Mouse (Mus musculus) bone marrow macrophage, adult 2 months (primary cell): ENCODE data around the gene Phf7. TPM values are rescaled to one million over a fixed set of nuclear protein-coding genes. Genes with fewer than 3 reads are reported as not detected.

Source experiments
- H3K27ac ChIP-seq: 2 replicates; pipeline ENCODE4 v1.5.1; 2012; ENCODE audit warnings: low read depth, low read length; ENCODE audit not compliant: insufficient read depth
- H3K4me1 ChIP-seq: 2 replicates; pipeline ENCODE4 v1.6.1; 2012; ENCODE audit warnings: low read length; ENCODE audit not compliant: control insufficient read depth, insufficient read depth
- H3K4me3 ChIP-seq: 2 replicates; pipeline ENCODE4 v1.5.1; 2012; ENCODE audit warnings: mild to moderate bottlenecking, low read length, moderate library complexity; ENCODE audit not compliant: insufficient read depth
- CTCF ChIP-seq: IDR thresholded peaks from 2 replicates; pipeline ENCODE4 v1.5.1; 2012; ENCODE audit warnings: low read depth, mild to moderate bottlenecking, low read length, moderate library complexity
- POLR2A ChIP-seq: IDR thresholded peaks from 2 replicates; pipeline ENCODE4 v1.6.1; 2012; ENCODE audit warnings: mild to moderate bottlenecking, low read depth, low read length, borderline replicate concordance
- polyA plus RNA-seq: library from polyadenylated mRNA; stranded (reverse); fragments of >200 nt; gene quantifications from 2 replicates; pipeline ENCODE4 v1.2.4, GENCODE M21; 2012; ENCODE audit not compliant: missing spikeins, insufficient read depth, insufficient read length

The Phf7 gene
- polyA plus RNA-seq, 1 experiment = 10.5 TPM

DNA sequence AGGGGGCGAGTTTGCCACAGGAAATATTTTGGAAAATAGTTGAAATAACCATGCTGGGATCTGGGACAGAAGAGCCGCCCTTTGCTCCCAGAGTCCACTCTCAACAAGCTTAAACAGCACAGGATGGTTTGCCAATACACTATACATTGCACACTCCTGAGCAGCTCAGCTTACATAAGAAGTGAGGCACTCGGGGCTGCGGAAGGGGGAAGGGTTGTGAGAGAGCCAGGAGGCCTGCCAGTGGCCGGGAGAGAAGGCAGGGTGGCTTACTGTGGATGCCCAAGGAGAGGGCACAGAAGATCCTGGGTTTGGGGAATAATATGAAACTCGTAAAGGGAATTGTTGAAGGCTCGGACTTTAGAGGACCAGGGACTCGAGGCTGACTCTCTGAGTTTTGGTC lies 37.2 kb downstream of the Phf7 start:
- TF ChIP-seq CTCF = no peak
- TF ChIP-seq POLR2A = no peak
- Histone ChIP-seq H3K4me1 (no peaks in the 10 kb centered on the region), H3K27ac (no peak overlapping the region)

DNA sequence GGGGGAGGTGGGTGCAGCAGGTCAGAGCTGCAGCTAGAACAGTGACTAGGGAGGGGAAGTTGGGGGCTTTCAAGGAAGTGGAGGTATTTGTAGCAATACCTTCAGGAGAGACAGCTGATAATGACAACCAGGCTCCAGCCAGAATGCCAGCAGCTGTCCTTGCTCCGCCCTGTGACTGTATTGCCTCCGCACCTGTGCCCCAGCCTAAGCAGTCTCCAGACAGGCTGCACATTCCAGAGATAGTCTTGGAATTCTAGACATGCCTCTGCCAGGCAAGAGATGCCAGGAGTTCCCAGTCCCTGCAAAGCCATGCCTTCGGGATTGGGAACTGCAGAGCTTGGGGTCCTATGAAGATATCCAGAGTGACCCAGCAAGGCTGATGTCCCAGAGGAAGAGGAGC lies 38.6 kb downstream of the Phf7 start:
- Histone ChIP-seq H3K4me1 (no peaks in the 10 kb centered on the region), H3K27ac (no peak overlapping the region), H3K4me3 (no peak overlapping the region)
- no peak for TF ChIP-seq CTCF
- TF ChIP-seq POLR2A = no peak

More for the DNA sequence above, 37.2 kb downstream of the Phf7 start:
- no peak overlapping the region for H3K4me3 ChIP-seq

DNA sequence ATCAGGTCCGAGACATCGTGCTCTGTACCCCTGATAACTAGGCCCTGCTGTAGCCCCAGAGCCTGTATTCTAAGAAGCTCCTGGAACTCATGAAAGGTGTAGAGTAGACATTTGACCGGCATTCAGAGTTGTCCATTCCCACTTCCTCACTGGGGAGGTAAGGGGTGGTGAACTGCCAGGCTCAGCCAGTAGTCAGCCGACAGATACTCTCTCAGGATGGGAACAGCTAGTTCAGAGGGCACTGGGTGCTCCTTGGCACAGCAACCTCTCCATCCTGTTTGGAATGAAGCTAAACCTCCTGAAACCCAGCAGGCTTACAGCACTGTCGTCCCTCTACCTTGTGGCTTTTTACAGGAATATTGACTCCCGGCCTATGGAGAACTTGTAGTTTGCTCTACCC lies 39.3 kb downstream of the Phf7 start:
- Histone ChIP-seq H3K27ac (no peak overlapping the region), H3K4me3 (no peak overlapping the region), H3K4me1 (peaks cover 3% of the 10 kb centered on the region)
- no peak for TF ChIP-seq CTCF
- TF ChIP-seq POLR2A = no peak

DNA sequence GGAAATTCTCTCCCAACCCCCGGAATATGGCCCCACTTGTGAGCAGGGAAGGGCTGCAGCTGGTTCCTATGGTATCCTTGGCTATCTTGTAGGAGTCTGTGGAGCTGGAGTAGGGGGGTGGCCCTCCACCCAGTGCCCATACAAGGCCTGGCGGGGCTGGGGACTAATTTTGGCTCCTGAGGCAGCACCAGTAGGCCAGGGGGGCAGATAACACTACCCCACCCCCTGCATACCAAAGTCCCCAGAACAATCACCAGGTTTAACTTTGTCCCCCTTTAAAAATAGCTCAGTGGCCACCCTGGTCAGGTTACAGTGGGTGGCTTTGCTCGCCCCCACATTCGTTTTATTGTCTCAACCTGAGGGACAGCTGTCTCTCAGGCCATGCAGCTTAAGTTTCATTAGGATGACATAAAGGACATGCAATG lies 42.0 kb downstream of the Phf7 start:
- no peak overlapping the region for H3K27ac ChIP-seq
- H3K4me3 ChIP-seq = no peak overlapping the region
- H3K4me1 ChIP-seq = peaks cover 8% of the 10 kb centered on the region
- TF ChIP-seq POLR2A (no peak), CTCF (no peak)

DNA sequence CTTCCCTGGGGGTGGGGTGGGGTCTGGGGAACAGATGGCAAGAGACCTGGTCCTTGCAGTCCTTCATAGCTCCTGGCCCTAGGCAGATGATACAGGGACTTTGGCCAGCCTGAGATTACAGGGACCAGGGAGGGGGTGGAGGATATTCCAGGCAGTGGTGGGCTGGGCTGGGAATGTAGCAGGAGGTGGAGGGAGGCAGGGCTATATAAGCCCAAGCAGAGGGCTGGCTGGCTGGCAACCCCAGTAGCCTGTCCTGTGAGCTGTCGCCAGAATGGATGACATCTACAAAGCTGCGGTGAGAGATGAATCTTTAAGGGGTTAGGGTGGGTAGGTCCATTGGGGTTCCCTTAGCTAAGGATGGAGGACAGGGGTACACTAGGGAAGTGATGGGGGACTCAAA lies 43.0 kb downstream of the Phf7 start, which contains the start of gene Tnnc1:
Gene Tnnc1 (plus strand): TSS at position 229 of the 400 bp plus-strand sequence.
- Histone ChIP-seq H3K4me3 (peak within 1 kb of the TSS; percentile 67), H3K4me1 (peaks cover 8% of the 10 kb centered on the region), H3K27ac (no peak within 1 kb of the TSS)
- TF ChIP-seq CTCF (no peak), POLR2A (no peak)

DNA sequence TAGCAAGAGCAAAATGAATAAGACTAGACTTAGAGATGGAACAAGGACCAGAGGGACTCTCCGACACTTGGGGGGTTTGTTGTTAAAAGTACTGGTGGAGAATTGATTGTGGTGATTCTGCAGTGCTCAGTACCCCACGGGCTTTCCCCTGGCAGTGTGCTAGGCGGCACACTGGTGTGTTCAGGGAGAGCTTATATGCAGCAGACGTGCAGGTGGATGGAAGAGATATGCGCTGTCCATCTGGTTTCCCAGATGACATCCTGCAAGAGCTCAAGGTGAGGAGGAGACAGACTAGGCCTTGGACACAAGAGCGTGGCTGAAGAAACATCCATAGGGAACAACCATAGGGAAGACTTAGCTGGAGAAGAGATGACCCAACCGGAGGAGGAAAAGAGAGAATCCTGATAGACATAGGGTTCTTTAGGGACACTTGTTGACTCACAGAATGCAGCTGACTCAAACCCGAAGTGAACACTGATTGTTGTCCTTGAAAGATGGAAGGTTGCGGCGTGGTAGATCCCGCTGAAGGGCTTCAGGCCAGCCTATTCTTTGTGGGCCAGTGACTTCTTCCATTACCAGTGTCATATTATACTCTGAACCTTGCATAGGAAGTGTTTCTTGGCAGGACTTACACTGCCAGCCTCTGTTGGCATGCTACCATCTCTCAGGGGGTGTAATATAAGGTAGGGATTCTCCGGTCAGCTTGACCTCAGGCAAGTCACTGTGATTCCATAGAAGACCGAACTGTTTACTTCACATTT lies 43.9 kb downstream of the Phf7 start:
- Histone ChIP-seq H3K4me3 (peak overlapping the region; percentile 67), H3K4me1 (peaks cover 8% of the 10 kb centered on the region), H3K27ac (no peak overlapping the region; the same call in 1 of the 2 replicates)
- no peak for TF ChIP-seq POLR2A

DNA sequence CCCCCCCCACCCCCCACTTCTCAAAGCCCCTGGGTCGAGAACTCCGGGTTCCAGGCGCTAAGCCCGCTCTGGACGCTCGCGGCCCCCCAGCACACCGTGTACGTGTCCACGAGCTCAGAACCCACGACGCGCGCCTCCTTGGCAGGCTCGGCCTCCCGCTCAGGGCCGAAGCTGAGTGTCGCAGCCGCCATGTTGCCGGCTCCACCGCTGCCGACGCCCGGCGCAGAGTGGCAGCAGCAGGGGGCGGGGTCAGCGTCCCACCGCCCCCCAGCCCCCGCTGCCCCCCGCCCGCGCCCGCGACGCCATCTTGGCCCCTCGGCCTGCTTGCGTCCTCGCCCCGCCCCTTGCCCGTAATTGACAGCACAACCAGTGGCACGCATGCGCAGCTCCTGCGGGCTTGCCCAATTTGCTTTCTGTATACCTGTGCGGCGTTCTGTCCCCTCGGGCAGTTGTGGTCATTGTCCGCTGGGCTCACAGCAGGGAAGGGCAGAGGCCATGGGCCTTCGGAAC lies 44.6 kb downstream of the Phf7 start:
- TF ChIP-seq CTCF (no peak), POLR2A (peak; percentile 12; the same call in 1 of the 2 replicates)
- H3K27ac ChIP-seq = peak overlapping the region; percentile 70
- H3K4me3 ChIP-seq = peak overlapping the region; percentile 93
- peaks cover 8% of the 10 kb centered on the region for H3K4me1 ChIP-seq

DNA sequence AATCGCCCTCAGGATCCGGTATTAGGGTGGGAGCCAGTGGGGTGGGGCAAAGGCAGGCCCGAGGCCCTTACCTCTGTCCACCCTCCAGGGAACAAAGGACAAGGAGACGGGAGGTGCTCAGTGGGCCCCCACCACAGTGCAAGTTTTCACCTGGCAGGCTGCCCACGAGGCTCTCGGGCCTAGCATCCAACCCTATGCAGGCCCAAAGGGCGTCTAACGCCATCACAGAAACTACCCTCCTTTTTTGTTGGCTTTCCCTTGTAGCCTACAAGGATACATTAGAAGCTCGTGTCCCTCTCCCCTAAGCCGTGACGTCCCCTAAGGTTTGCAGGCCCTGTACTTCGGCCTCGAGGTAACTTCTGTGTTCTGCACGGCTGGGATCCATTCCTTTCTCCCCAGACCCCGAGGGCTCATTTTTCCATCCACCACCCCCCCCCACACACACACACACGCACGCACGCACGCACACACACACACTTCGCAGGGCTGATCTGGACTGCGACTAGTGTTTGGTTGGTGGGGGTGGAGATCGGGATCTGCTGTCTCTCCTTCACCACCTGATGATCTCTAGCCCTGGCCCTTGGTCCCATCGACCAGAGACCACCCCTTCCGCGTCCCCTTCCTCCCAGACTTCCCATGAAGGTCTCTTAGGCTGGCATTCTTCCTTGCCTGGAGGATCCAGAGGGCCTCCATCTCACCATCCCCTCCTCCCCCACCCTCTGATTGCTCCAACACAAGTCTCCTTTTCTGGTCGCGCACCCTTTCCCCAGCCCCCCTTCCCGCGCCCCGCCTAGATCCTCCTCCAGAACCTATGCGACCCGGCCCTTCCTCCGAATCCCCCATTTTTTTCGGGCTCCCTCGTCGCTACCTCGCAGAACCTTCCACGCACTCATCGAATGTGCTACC lies 45.3 kb downstream of the Phf7 start:
- TF ChIP-seq POLR2A = peak; percentile 5; the same call in 1 of the 2 replicates
- no peak for TF ChIP-seq CTCF
- Histone ChIP-seq H3K27ac (peak overlapping the region; percentile 70), H3K4me3 (peak overlapping the region; percentile 93), H3K4me1 (peaks cover 8% of the 10 kb centered on the region)

DNA sequence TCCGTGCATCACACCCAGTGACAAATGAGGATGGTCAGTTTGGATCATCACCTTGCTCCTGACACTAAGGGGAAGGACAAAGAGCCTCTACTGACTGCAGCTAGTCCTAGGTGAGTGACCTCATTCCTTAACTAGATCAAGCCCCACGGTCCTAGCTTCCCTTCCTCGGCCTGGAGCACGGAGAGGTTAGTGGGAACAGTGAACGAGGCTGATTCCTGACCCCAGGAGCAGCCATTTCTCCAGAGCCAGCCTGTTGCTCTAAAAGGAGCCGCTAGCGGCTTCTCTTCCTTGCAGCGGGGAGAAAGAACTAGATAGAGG lies 45.9 kb downstream of the Phf7 start:
- Histone ChIP-seq H3K27ac (peak overlapping the region; percentile 70), H3K4me3 (peak overlapping the region; percentile 93), H3K4me1 (peaks cover 8% of the 10 kb centered on the region)
- TF ChIP-seq POLR2A = no peak
- no peak for TF ChIP-seq CTCF

DNA sequence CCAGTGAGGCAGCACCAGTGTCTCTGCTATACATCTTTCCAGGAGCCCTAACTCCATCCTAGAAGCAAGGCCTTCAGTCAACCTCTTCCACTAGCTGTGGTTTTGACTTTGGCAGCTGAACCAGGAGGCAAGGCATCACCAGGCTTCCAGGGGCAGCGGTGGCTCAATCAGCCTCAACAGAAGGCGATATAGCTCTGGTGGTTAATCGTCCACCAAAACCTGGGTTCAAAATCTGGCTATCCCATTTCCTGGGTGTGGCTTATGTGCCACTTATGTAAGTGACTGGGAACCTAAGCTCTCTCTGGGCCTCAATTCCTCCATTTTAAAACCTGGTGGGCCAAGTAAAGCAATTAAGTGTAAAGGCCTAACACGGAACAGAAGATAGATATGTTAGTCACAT lies 46.3 kb downstream of the Phf7 start:
- Histone ChIP-seq H3K4me3 (peak overlapping the region; percentile 93), H3K4me1 (peaks cover 8% of the 10 kb centered on the region), H3K27ac (peak overlapping the region; percentile 70)
- TF ChIP-seq CTCF (no peak), POLR2A (no peak)
